Comparison of ENCODE assay signal across 22 mouse cellular contexts in genomic region chr4:62306301-62306700, GRCm38 (mm10). TPM values are rescaled to one million over a fixed set of nuclear protein-coding genes. Genes with fewer than 3 reads are reported as not detected.
DNase-seq lines count a peak whose midpoint lies in the region; ATAC-seq and TF ChIP-seq lines count a peak whose summit lies in the region.
"Had no signal": no experiment of that assay in that cellular context is flagged by ENCODE, and none has a peak within 500 bp of the region (broad histone marks: within the 10 kb centered on the region; RNA-seq: fewer than 3 reads in every experiment).

No protein-coding gene starts in this region.

- H3K27me3 ChIP-seq in E14TG2a.4 (ENCODE audit: insufficient read depth, low read length) (no peaks in the 10 kb centered on the region), ES-Bruce4 (ENCODE audit: control insufficient read depth, insufficient read depth, low read length, poor library complexity, severe bottlenecking) (no peaks in the 10 kb centered on the region)
- no peaks in the 10 kb centered on the region for H3K27me3 ChIP-seq in liver, postnatal 0 days (ENCODE audit: insufficient read depth, low read length)
- H3K27me3 ChIP-seq: embryonic facial prominence, embryonic 12.5 days; forebrain, embryonic 12.5 days had no signal

- 0 out of 2 replicates have a peak, but pooled peaks have one; percentile 28 for TF ChIP-seq EP300 in ES-Bruce4 (IDR thresholded peaks at IDR 0.05; ENCODE audit: insufficient read depth, low read depth, low read length)
- no peak for TF ChIP-seq EP300 in liver, postnatal 0 days (IDR thresholded peaks at IDR 0.05; ENCODE audit: low read depth)

- TF ChIP-seq POLR2A in ES-Bruce4 (IDR thresholded peaks at IDR 0.05; ENCODE audit: insufficient read depth, low read length): no peak

- intact Hi-C loops in left cerebral cortex, postnatal 25 days (cut with DNase I): no loop called here

- H3K9me3 ChIP-seq in E14TG2a.4 (ENCODE audit: low read length) (no peaks in the 10 kb centered on the region), ES-Bruce4 (replicated peaks; ENCODE audit: control insufficient read depth, insufficient read depth, low read length, poor library complexity, severe bottlenecking) (no peaks in the 10 kb centered on the region), ES-E14 (ENCODE audit: control insufficient read depth, insufficient read depth, low read depth, low read length) (no peaks in the 10 kb centered on the region)
- no peaks in the 10 kb centered on the region for H3K9me3 ChIP-seq in liver, postnatal 0 days (ENCODE audit: low read length)
- H3K9me3 ChIP-seq: embryonic facial prominence, embryonic 10.5 days; embryonic facial prominence, embryonic 12.5 days; forebrain, embryonic 10.5 days; forebrain, embryonic 12.5 days had no signal

- H3K4me1 ChIP-seq in E14TG2a.4 (replicated peaks; ENCODE audit: low read depth, low read length): peaks cover 57% of the 10 kb centered on the region
- H3K4me1 ChIP-seq in ES-Bruce4 (ENCODE audit: control insufficient read depth, insufficient read depth, low read length): peaks cover 6% of the 10 kb centered on the region
- peaks cover 7 to 18% of the 10 kb centered on the region in 2 experiments; a peak in 2 of 4 replicates for H3K4me1 ChIP-seq in ES-E14 (ENCODE audit: control insufficient read depth in 2 of 2, insufficient read depth in 2 of 2, low read length in 2 of 2, poor library complexity in 1 of 2)
- H3K4me1 ChIP-seq in liver, postnatal 0 days (ENCODE audit: insufficient read depth): no peaks in the 10 kb centered on the region
- H3K4me1 ChIP-seq: embryonic facial prominence, embryonic 10.5 days; embryonic facial prominence, embryonic 12.5 days; forebrain, embryonic 10.5 days; forebrain, embryonic 12.5 days had no signal

- H3K36me3 ChIP-seq in E14TG2a.4 (ENCODE audit: insufficient read depth, low read length) (peaks cover 62% of the 10 kb centered on the region), ES-Bruce4 (ENCODE audit: control insufficient read depth, insufficient read depth, low read length, poor library complexity, severe bottlenecking) (no peaks in the 10 kb centered on the region; the same call in 1 of the 2 replicates), ES-E14 (ENCODE audit: control insufficient read depth, insufficient read depth, low read length, poor library complexity, severe bottlenecking) (peaks cover 15% of the 10 kb centered on the region; the same call in 1 of the 2 replicates)
- peaks cover 74% of the 10 kb centered on the region for H3K36me3 ChIP-seq in liver, postnatal 0 days (replicated peaks; ENCODE audit: insufficient read depth, low read length)

- peak overlapping the region; percentile 0; the same call in 1 of the 2 replicates for H3K4me3 ChIP-seq in E14TG2a.4 (replicated peaks; ENCODE audit: low read length)
- no peak overlapping the region for H3K4me3 ChIP-seq in ES-Bruce4 (ENCODE audit: low read depth, low read length)
- H3K4me3 ChIP-seq in ES-E14 (ENCODE audit: insufficient read depth in 1 of 2, low read depth in 1 of 2, low read length in 2 of 2, poor library complexity in 1 of 2, severe bottlenecking in 1 of 2): no peak overlapping the region
- no peak overlapping the region for H3K4me3 ChIP-seq in liver, postnatal 0 days (ENCODE audit: low read depth, low read length)
- H3K4me3 ChIP-seq: embryonic facial prominence, embryonic 10.5 days; embryonic facial prominence, embryonic 12.5 days; erythroblast, embryonic 14.5 days; forebrain, embryonic 10.5 days; forebrain, embryonic 12.5 days had no signal

- TF ChIP-seq CTCF in E14TG2a.4 (conservative IDR thresholded peaks at IDR 0.05; ENCODE audit: low read length) (no peak), ES-Bruce4 (IDR thresholded peaks at IDR 0.05; ENCODE audit: low read depth, low read length) (no peak)
- no peak for TF ChIP-seq CTCF in liver, postnatal 0 days (IDR thresholded peaks at IDR 0.05; ENCODE audit: low read depth)

- ATAC-seq in liver, postnatal 0 days: no peak
- ATAC-seq: forebrain, embryonic 14.5 days; forebrain, embryonic 16.5 days had no signal

- no peak overlapping the region for H3K4me2 ChIP-seq in liver, postnatal 0 days (ENCODE audit: low read depth, low read length)
- H3K4me2 ChIP-seq: embryonic facial prominence, embryonic 12.5 days; forebrain, embryonic 12.5 days had no signal

- H3K9ac ChIP-seq in ES-Bruce4 (ENCODE audit: low read depth, poor library complexity, severe bottlenecking) (no peak overlapping the region), ES-E14 (ENCODE audit: insufficient read depth, low read depth, low read length, poor library complexity, severe bottlenecking) (no peak overlapping the region)
- no peak overlapping the region for H3K9ac ChIP-seq in liver, postnatal 0 days (replicated peaks)
- H3K9ac ChIP-seq: embryonic facial prominence, embryonic 12.5 days; forebrain, embryonic 12.5 days had no signal

- WGBS in liver, postnatal 0 days (ENCODE audit: insufficient replicate concordance): 73% methylated on average over 1 of the region's 1 CpGs

- in situ Hi-C loops in ES-E14 (cut with MboI; ENCODE audit: low sequenced_read_pairs in 2 of 2, unreplicated experiment in 2 of 2): no loop called here

- DNase-seq in ES-E14 (ENCODE audit: low read depth, low spot score) (no peak), ZHBTc4 (ENCODE audit: low read depth, low spot score) (peak; percentile 42)
- DNase-seq in liver, postnatal 0 days: no peak
- DNase-seq in left cerebral cortex, postnatal 25 days (ENCODE audit: low spot score in 2 of 2): no peak
- no peak for DNase-seq in testis, postnatal 14 days (ENCODE audit: low spot score)
- DNase-seq: adrenal gland, adult 2 months; adrenal gland, postnatal 10 days; adrenal gland, postnatal 25 days; cerebellum, adult 11-12 months; cerebellum, adult 2 months; cerebellum, adult 9-10 months; cerebellum, postnatal 10 days; cerebellum, postnatal 25 days had no signal

- H3K27ac ChIP-seq in ES-Bruce4 (ENCODE audit: insufficient read depth, low read length): peak overlapping the region; percentile 51
- H3K27ac ChIP-seq in ES-E14 (ENCODE audit: insufficient read depth, low read depth, low read length, poor library complexity, severe bottlenecking): 0 out of 2 replicates have a peak overlapping the region, but pooled peaks have one; percentile 18
- H3K27ac ChIP-seq in liver, postnatal 0 days (ENCODE audit: low read depth): no peak overlapping the region
- H3K27ac ChIP-seq: embryonic facial prominence, embryonic 10.5 days; embryonic facial prominence, embryonic 12.5 days; forebrain, embryonic 10.5 days; forebrain, embryonic 12.5 days had no signal

TF ChIP-seq in ES-E14, 5 proteins besides CTCF, POLR2A, EP300 and RAD21:
- no peak for TF ChIP-seq ZNF384 (IDR thresholded peaks at IDR 0.05; ENCODE audit: low read depth, low read length)
- TF ChIP-seq CHD2 (IDR thresholded peaks at IDR 0.05; ENCODE audit: low read depth, low read length): no peak
- TF ChIP-seq MAFK (IDR thresholded peaks at IDR 0.05; ENCODE audit: insufficient read depth, low read depth, low read length): no peak
- TF ChIP-seq HCFC1 (IDR thresholded peaks at IDR 0.05; ENCODE audit: borderline replicate concordance, insufficient read depth, low read length): no peak
- no peak for TF ChIP-seq ZC3H11A (IDR thresholded peaks at IDR 0.05; ENCODE audit: borderline replicate concordance, low read depth, low read length)

RNA-seq across cellular contexts. Expression of gene Slc31a2, which starts 43.9 kb away (rescaled TPM):
- polyA plus RNA-seq in ES-Bruce4 (2011; ENCODE audit: insufficient read depth, insufficient read length, low read depth, missing spikeins): 7.8 and 8.5 TPM in 2 replicates
- 16.5 and 23.0 TPM in 2 replicates for total RNA-seq in ES-E14 (2012; rRNA removed)
- polyA plus RNA-seq in liver, postnatal 0 days (2015; fragmentation: Nextera tagmentation; extraction: Ambion mirVana): 8.9 and 9.2 TPM in 2 replicates
- 1 to 10 TPM; 7.6 to 8.2 TPM for total RNA-seq in left cerebral cortex, postnatal 25 days (2021)
- polyA plus RNA-seq: erythroblast, embryonic 14.5 days had no signal

RNA-seq across cellular contexts. Expression of gene Fkbp15, which starts 54.0 kb away (rescaled TPM):
- 18.5 and 22.1 TPM in 2 replicates for polyA plus RNA-seq in ES-Bruce4 (2011; ENCODE audit: insufficient read depth, insufficient read length, low read depth, missing spikeins)
- total RNA-seq in ES-E14 (2012; rRNA removed): 20.3 and 20.7 TPM in 2 replicates
- 11.7 and 13.3 TPM in 2 replicates for polyA plus RNA-seq in liver, postnatal 0 days (2015; fragmentation: Nextera tagmentation; extraction: Ambion mirVana)
- total RNA-seq in left cerebral cortex, postnatal 25 days (2021): 10 to 100 TPM; 33.1 to 35.9 TPM

RNA-seq across cellular contexts. Expression of gene Slc31a1, which starts 54.2 kb away (rescaled TPM):
- 56.2 and 56.8 TPM in 2 replicates for polyA plus RNA-seq in ES-Bruce4 (2011; ENCODE audit: insufficient read depth, insufficient read length, low read depth, missing spikeins)
- total RNA-seq in ES-E14 (2012; rRNA removed): 27.9 and 30.7 TPM in 2 replicates
- 50.9 and 54.3 TPM in 2 replicates for polyA plus RNA-seq in liver, postnatal 0 days (2015; fragmentation: Nextera tagmentation; extraction: Ambion mirVana)
- total RNA-seq in left cerebral cortex, postnatal 25 days (2021): 10 to 100 TPM; 17.7 to 19.2 TPM
